Mouse (Mus musculus) retina, postnatal 7 days (tissue): ENCODE measurements around the gene Acot3.
"Not testable (repeated sequence)": the region's sequence is repeated elsewhere in the genome, so short reads cannot be mapped to it uniquely, and the experiment has no call there.

ENCODE experiments used
- DNase-seq: peaks from one replicate; pipeline ENCODE4 v3.0.0-alpha.2; 2012; ENCODE audit warnings: low read depth, low spot score

Gene Acot3

GRCm38 (mm10) chr12:84100604-84101492 is 48.9 kb downstream of the Acot3 start, which contains the start of gene Acot6:
TSS of gene Acot6 (plus strand) at chr12:84100654.
- not testable (repeated sequence) for DNase-seq

- DNase-seq, result no peak
Measured at GRCm38 (mm10) chr12:84101493-84101845, 49.5 kb downstream of the Acot3 start.

GRCm38 (mm10) chr12:84107012-84107411 is 55.1 kb downstream of the Acot3 start:
- no peak for DNase-seq

GRCm38 (mm10) chr12:84107692-84108091 is 55.7 kb downstream of the Acot3 start:
- no peak for DNase-seq

GRCm38 (mm10) chr12:84109924-84110323 is 58.0 kb downstream of the Acot3 start:
- no peak for DNase-seq
